Mouse (Mus musculus) forebrain, embryonic 12.5 days (tissue): ENCODE results near the gene Spopl. TPM values are rescaled to one million over a fixed set of nuclear protein-coding genes. Genes with fewer than 3 reads are reported as not detected.
"Not testable (repeated sequence)": the region's sequence is repeated elsewhere in the genome, so short reads cannot be mapped to it uniquely, and the experiment has no call there.

Experiments
- ATAC-seq: fragments of 200-750 bp; cut with Nextera tagmentation; 2 replicates; pipeline ENCODE4 v1.8.0; 2017; ENCODE audit warnings: moderate TSS enrichment; ENCODE audit not compliant: low FRiP score
- H3K27ac ChIP-seq: fragments of 300-500 bp; sonication (generic); 2 replicates; pipeline ENCODE4 v1.5.1; 2016; ENCODE audit warnings: mild to moderate bottlenecking
- H3K27me3 ChIP-seq: fragments of 300-500 bp; sonication (generic); 2 replicates; pipeline ENCODE4 v1.6.1; 2016; ENCODE audit warnings: mild to moderate bottlenecking
- H3K36me3 ChIP-seq: fragments of 300-500 bp; sonication (generic); replicated peaks from 2 replicates; pipeline ENCODE4 v1.6.1; 2016; ENCODE audit warnings: mild to moderate bottlenecking
- H3K4me1 ChIP-seq: fragments of 300-500 bp; sonication (generic); 2 replicates; pipeline ENCODE4 v1.6.1; 2016
- H3K4me2 ChIP-seq: fragments of 300-500 bp; sonication (generic); 2 replicates; pipeline ENCODE4 v1.6.1; 2016; ENCODE audit warnings: mild to moderate bottlenecking, moderate library complexity
- H3K4me3 ChIP-seq: fragments of 300-500 bp; sonication (generic); replicated peaks from 2 replicates; pipeline ENCODE4 v1.5.1; 2016; ENCODE audit warnings: mild to moderate bottlenecking
- H3K9ac ChIP-seq: fragments of 300-500 bp; sonication (generic); 2 replicates; pipeline ENCODE4 v1.6.1; 2016; ENCODE audit warnings: mild to moderate bottlenecking
- H3K9me3 ChIP-seq: fragments of 300-500 bp; sonication (generic); 2 replicates; pipeline ENCODE4 v1.6.1; 2016
- WGBS: fragments of 180-500 bp; shearing (Covaris S2); methylation state at CpG from one replicate; pipeline ENCODE4 v1.1.7; 2016; 5-methylcytosine and 5-hydroxymethylcytosine counted together
- polyA plus RNA-seq: library from polyadenylated mRNA; unstranded; fragments of >200 nt; fragmentation: Nextera tagmentation; extraction: Ambion mirVana; gene quantifications from 2 replicates; pipeline ENCODE4 v1.2.1, GENCODE M21; 2016

Gene Spopl
- 11.6 and 13.3 TPM in 2 replicates for polyA plus RNA-seq

DNA sequence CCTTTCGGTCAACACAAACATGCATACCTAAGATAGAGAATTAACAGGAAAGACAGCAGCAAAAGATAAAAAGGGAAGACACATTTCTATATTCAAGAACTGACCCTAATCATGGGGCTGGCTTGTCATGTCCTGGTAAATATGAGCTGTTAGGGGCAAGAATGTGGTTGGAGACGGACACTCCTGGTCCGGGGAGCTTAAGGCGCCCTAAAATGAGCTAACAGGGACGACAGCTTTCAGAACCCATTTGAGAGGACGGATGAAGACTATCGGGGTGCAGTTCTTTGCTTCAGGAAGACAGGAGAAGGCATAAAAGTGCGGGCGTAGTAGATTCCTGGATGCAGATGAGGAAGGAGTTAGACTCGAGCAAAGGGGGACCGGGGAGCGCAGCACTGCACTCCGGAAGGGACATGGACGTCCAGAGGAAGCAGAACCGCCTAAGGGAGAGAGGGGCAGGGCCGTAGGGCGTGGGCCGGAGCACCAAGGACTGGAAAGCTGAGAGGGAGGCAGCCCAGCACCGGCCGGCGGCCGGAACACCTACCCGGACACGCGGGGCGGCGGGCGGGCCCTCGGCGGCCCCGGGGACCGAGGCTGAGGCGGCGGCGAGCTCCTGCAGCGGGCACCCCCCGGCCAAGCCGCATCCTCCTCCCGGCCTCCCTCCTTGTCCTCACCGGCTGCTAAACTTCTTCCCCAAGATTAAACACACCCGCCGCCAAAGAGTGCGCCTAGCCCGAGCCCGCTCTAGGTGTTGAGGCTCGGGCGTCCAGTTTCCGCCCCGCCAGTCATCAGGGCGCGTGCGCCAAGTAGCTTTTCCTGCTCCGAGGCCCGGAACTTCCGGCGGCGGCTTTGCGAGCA, at the start of gene Spopl:
Spopl (minus strand) TSS at position 805 of the 855 bp plus-strand sequence.
- H3K9me3 ChIP-seq: no peaks in the 10 kb centered on the region
- H3K27ac ChIP-seq: peak within 1 kb of the TSS; percentile 66

DNA sequence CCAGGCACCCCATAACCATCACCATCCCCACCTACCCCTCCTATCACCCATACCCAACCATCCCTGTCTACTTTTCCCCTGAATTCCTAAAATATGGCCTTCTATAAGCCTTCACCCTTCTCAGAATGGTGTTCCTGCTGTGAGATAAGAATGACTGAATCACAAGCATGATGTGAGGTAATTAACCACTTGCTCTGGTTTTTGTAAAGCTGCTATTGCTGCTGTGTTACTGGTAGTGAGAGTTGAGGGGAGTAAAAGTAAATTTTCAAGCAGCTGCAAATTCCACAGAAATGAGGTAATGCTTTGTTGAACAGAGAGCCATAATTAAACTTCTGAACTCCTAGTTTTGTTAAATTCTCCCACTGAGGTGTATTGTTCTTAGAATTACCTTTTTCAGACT, 48.2 kb upstream of the Spopl start:
- no peaks in the 10 kb centered on the region for H3K36me3 ChIP-seq
- peak; percentile 36; the same call in 1 of the 2 replicates for ATAC-seq
- H3K9me3 ChIP-seq: no peaks in the 10 kb centered on the region
- no peak overlapping the region for H3K9ac ChIP-seq
- no peak overlapping the region for H3K27ac ChIP-seq
- H3K4me2 ChIP-seq: no peak overlapping the region
- H3K4me1 ChIP-seq: no peaks in the 10 kb centered on the region
- H3K4me3 ChIP-seq: no peak overlapping the region
- H3K27me3 ChIP-seq: no peaks in the 10 kb centered on the region

More for the DNA sequence above, at the start of gene Spopl:
- Histone ChIP-seq H3K4me3 (peak within 1 kb of the TSS; percentile 94), H3K4me1 (peaks cover 15% of the 10 kb centered on the region), H3K36me3 (no peaks in the 10 kb centered on the region), H3K27me3 (peaks cover 13% of the 10 kb centered on the region; the same call in 1 of the 2 replicates), H3K9ac (peak within 1 kb of the TSS; percentile 95), H3K4me2 (peak within 1 kb of the TSS; percentile 83)
- WGBS: 2% methylated on average over 51 of the region's 58 CpGs
- peak; percentile 95 for ATAC-seq

DNA sequence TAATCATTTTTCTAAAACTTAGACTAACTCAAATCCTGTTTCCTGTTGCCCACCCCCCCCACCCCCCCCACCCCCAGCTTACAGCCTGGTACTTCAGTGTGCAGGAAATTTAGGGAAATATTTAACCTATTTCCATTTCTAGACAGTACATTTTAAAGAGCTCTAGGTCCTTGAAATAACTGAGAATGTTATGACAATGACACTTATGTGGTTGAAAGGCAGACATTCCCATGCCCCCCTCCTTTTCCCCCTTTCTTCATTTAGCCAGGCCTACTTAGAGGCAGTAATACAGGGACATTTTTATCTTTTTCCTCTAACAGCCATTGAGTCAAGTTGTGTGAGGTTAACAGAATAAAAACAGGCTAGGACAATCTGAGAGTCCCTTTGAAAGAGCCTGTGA, 46.1 kb upstream of the Spopl start:
- H3K27me3 ChIP-seq: no peaks in the 10 kb centered on the region
- no peak overlapping the region for H3K27ac ChIP-seq
- H3K9me3 ChIP-seq: no peaks in the 10 kb centered on the region
- no peak overlapping the region for H3K4me2 ChIP-seq
- ATAC-seq: no peak
- H3K36me3 ChIP-seq: no peaks in the 10 kb centered on the region
- no peaks in the 10 kb centered on the region for H3K4me1 ChIP-seq
- no peak overlapping the region for H3K9ac ChIP-seq
- no peak overlapping the region for H3K4me3 ChIP-seq

DNA sequence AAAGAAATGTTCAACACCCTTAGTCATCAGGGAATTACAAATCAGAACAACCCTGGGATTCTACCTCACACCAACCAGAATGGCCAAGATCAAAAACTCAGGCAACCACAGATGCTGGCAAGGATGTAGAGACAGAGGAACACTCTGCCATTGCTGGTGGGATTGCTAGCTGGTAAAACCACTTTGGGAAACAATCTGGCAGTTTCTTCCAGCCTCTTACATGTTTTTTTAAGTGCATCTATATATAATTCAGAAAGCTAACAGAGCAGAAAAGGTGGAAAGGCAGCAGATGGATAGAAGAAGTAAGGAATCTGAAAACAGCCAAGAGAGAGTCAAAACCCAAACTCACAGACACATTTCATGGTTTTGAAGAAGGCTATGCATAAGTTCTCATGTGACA, 33.5 kb upstream of the Spopl start:
- H3K4me1 ChIP-seq: no peaks in the 10 kb centered on the region
- no peaks in the 10 kb centered on the region for H3K9me3 ChIP-seq
- ATAC-seq: no peak
- no peak overlapping the region for H3K4me2 ChIP-seq
- H3K4me3 ChIP-seq: no peak overlapping the region
- no peak overlapping the region for H3K9ac ChIP-seq
- H3K27ac ChIP-seq: no peak overlapping the region
- no peaks in the 10 kb centered on the region for H3K36me3 ChIP-seq
- H3K27me3 ChIP-seq: no peaks in the 10 kb centered on the region

DNA sequence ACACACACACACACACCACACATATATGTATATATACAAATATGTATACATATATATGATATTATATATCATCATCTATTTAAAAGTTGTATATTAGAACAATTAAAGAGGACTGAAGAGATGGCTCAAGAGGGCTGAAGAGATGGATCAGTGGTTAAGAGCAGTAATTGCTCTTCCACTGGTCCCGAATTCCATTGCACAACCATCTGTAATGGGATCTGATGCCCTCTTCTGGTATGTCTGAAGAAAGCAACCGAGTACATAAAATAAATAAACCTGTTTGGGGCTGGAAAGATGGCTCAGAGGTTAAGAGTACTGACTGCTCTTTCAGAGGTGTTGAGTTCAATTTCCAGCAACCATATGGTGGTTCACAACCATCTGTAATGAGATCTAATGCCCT, 16.9 kb upstream of the Spopl start:
- Histone ChIP-seq H3K4me3 (no peak overlapping the region), H3K9ac (no peak overlapping the region), H3K9me3 (no peaks in the 10 kb centered on the region), H3K36me3 (no peaks in the 10 kb centered on the region), H3K27ac (no peak overlapping the region), H3K4me2 (no peak overlapping the region), H3K4me1 (no peaks in the 10 kb centered on the region), H3K27me3 (no peaks in the 10 kb centered on the region)
- 37% methylated on average over 2 of the region's 2 CpGs for WGBS
- no peak for ATAC-seq

DNA sequence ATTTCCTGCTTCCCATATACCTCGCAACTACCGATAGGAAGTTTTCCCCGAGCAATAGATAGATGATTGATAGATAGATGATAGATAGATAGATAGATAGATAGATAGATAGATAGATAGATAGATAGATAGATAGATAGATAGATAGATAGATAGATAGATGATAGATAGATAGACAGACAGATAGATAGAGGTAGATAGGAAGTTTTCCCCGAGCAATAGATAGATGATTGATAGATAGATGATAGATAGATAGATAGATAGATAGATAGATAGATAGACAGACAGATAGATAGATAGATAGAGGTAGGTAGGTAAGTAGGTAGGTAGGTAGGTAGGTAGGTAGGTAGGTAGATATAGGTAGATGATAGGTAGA, 239 bp upstream of the Spopl start:
- H3K4me1 ChIP-seq: peaks cover 15% of the 10 kb centered on the region
- H3K9ac ChIP-seq: peak overlapping the region; percentile 95
- not testable (repeated sequence) for H3K36me3 ChIP-seq, H3K27ac ChIP-seq, H3K9me3 ChIP-seq
- WGBS: 23% methylated on average over 4 of the region's 4 CpGs
- peaks cover 13% of the 10 kb centered on the region; the same call in 1 of the 2 replicates for H3K27me3 ChIP-seq
- peak overlapping the region; percentile 83 for H3K4me2 ChIP-seq
- H3K4me3 ChIP-seq: peak overlapping the region; percentile 94
- 0 out of 2 replicates have a peak, but pooled peaks have one; percentile 32 for ATAC-seq

DNA sequence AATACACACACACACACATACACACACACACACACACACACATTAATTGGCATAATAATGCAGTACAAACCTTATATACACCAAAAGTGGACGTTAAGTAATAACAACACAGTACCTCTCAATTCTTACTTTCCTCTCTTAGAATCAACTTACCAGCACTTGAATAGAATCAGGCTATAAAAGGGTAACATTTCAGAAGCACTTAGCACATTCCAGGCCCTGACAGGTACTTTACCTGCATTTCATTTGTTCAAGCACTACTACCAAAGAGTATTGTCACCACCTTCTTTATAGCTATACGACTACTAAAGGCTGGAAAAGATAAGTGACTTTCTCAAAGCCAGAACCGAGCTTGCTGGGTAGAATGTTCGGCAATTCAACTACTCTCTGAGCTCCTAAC, 1.3 kb downstream of the Spopl start:
- H3K4me1 ChIP-seq: peaks cover 15% of the 10 kb centered on the region
- H3K27me3 ChIP-seq: peaks cover 13% of the 10 kb centered on the region; the same call in 1 of the 2 replicates
- no peaks in the 10 kb centered on the region for H3K36me3 ChIP-seq
- H3K9ac ChIP-seq: no peak overlapping the region
- H3K27ac ChIP-seq: no peak overlapping the region
- H3K4me2 ChIP-seq: peak overlapping the region; percentile 83
- no peaks in the 10 kb centered on the region for H3K9me3 ChIP-seq
- 88% methylated on average over 4 of the region's 4 CpGs for WGBS
- peak overlapping the region; percentile 94 for H3K4me3 ChIP-seq
- ATAC-seq: no peak

DNA sequence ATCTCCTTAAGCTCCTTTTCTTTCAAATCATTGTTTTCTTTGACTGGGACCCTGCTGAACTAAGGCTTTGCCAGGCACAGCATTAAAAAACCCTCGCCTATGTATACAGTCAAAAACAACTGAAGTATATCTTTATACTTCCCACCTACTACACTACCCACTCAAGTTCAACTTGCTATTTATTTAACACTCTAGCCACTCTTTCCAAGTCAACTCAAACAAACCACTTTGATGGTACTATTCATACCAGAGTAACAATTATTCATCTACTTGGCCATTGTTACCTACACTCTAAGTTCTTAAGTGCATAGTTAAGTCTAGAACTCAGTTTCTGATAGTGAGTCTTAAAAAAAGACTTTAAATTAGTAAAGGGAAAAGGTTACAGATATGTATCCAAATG, 3.1 kb downstream of the Spopl start:
- H3K9me3 ChIP-seq: no peaks in the 10 kb centered on the region
- H3K27ac ChIP-seq: no peak overlapping the region
- H3K9ac ChIP-seq: no peak overlapping the region
- no peak overlapping the region for H3K4me2 ChIP-seq
- 94% methylated on average over 1 of the region's 1 CpGs for WGBS
- no peak for ATAC-seq
- peaks cover 8% of the 10 kb centered on the region; the same call in 1 of the 2 replicates for H3K27me3 ChIP-seq
- H3K4me1 ChIP-seq: peaks cover 15% of the 10 kb centered on the region
- H3K4me3 ChIP-seq: no peak overlapping the region
- H3K36me3 ChIP-seq: no peaks in the 10 kb centered on the region

DNA sequence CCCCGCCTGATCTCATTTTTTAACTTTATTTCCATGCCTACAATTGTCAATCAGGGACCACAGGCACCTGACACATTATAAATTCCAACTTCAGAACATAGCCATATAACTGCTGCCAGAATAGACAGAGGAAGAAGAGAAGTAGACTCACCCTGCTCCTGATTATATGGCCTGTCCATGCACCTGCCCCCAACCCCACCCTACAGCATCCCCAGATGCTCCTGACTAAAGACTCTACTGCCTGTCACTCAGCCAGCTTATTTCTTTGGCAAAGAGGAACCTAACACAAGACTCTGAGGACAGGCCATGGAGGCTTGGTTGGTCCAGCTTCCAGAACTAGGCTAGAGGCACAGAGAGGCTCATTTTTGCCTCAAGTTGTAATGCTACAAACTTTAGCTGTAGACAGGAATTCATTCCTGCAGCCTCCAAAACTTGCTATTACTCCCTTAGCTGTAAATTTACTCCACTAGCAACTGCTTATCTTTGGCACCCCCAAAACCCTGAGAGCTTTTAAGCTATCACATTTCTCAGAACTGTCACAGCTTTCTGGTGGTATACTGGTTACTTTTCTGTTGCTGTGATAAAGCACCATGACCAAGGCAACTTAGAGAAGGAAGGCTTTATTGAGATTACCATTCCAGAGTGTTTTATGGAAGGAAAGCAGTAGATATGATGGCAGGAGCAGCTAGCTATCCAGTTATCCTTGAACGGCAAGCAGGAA, 6.7 kb downstream of the Spopl start:
- no peak overlapping the region for H3K27ac ChIP-seq
- H3K4me1 ChIP-seq: peaks cover 4% of the 10 kb centered on the region
- no peaks in the 10 kb centered on the region for H3K36me3 ChIP-seq
- H3K9ac ChIP-seq: no peak overlapping the region
- no peak overlapping the region for H3K4me3 ChIP-seq
- ATAC-seq: no peak
- 98% methylated on average over 2 of the region's 2 CpGs for WGBS
- no peaks in the 10 kb centered on the region for H3K9me3 ChIP-seq
- no peaks in the 10 kb centered on the region for H3K27me3 ChIP-seq
- no peak overlapping the region for H3K4me2 ChIP-seq

DNA sequence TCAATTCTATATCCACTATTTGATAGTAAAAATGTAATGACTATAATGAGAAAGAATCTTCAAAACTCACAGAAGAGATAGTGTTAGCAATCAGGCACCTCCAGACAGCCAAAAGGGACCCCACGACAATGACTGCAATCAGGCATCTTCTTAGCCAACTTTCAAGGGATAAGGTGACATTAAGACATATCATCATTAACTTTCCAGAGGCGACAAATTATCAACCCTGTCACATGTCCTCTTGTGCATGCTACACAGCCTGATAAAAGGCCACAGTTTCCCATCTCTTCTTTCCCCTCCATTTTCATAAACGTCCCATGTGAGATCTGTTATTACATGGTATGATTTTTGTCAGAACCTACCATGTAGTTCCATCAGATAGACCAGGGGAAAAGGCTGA, 9.0 kb downstream of the Spopl start:
- Histone ChIP-seq H3K27me3 (no peaks in the 10 kb centered on the region), H3K4me2 (no peak overlapping the region), H3K9ac (no peak overlapping the region), H3K9me3 (no peaks in the 10 kb centered on the region), H3K27ac (no peak overlapping the region), H3K4me3 (no peak overlapping the region), H3K36me3 (no peaks in the 10 kb centered on the region), H3K4me1 (no peaks in the 10 kb centered on the region)
- no peak for ATAC-seq
- WGBS: 92% methylated on average over 3 of the region's 3 CpGs

DNA sequence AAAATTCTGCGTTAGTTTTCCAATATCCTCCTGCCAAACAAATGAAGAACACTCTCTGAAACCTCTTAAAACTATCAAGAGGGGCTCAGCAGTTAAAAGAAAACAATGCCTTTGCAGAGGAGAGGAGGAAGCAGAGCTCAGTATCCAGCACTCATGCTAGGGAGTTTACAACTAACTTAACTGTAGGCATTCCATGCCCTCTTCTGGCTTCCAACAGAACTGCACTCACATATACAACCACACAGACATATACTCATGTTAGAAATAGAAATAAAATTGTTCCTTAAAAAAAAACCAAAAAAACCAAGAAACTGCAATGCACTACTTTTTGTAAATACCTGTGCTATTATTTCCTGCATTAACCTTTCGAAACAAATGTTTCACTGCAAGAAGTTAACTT, 12.7 kb downstream of the Spopl start:
- Histone ChIP-seq H3K27me3 (no peaks in the 10 kb centered on the region), H3K27ac (no peak overlapping the region), H3K4me3 (no peak overlapping the region), H3K4me1 (no peaks in the 10 kb centered on the region), H3K9ac (no peak overlapping the region), H3K36me3 (no peaks in the 10 kb centered on the region), H3K9me3 (no peaks in the 10 kb centered on the region), H3K4me2 (no peak overlapping the region)
- ATAC-seq: no peak
- 91% methylated on average over 2 of the region's 2 CpGs for WGBS

DNA sequence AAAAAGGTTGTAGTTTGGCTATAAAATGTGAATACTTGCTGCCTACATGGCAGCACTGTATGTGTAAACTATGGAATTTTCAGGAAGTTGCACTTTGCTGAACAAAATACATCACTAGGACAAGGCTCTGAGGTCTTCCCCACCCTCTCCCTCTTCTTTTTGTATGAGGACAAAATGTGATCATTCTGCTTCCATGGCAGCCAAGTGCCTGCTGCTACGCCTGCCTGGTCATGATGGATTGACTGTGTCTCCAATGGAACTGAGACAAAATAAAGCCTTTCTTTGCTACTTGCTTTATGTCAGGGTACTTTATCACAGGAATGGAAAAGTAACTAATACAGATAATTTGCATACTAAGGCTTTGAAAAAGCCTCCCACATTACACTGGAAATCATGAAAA, 20.7 kb downstream of the Spopl start:
- H3K4me1 ChIP-seq: no peaks in the 10 kb centered on the region
- H3K4me3 ChIP-seq: no peak overlapping the region
- 86% methylated on average over 1 of the region's 1 CpGs for WGBS
- H3K9ac ChIP-seq: no peak overlapping the region
- ATAC-seq: no peak
- no peaks in the 10 kb centered on the region for H3K9me3 ChIP-seq
- H3K27me3 ChIP-seq: no peaks in the 10 kb centered on the region
- H3K4me2 ChIP-seq: no peak overlapping the region
- H3K27ac ChIP-seq: no peak overlapping the region
- no peaks in the 10 kb centered on the region for H3K36me3 ChIP-seq

DNA sequence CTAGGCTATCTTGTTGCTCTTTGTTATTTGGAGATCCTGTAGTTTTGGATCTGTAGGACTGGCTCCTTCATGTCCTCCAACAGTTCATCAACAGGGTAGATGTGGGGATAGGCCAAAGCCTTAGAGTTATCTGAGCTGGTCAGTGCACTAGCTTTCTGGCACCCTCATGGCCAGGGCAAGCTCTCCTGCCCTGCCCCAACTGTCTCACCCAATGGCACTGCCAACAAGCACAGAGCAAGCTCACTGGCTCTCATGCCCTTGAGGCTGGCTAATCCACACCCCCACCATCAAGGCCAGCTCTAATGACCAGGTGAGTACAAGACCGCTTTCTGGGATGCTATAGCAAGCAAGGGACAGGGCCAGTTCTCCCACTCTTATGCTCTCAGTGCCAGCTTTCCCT, 24.7 kb downstream of the Spopl start:
- Histone ChIP-seq H3K27ac (no peak overlapping the region), H3K27me3 (no peaks in the 10 kb centered on the region), H3K4me2 (no peak overlapping the region), H3K9me3 (no peaks in the 10 kb centered on the region), H3K4me1 (no peaks in the 10 kb centered on the region), H3K4me3 (no peak overlapping the region), H3K36me3 (no peaks in the 10 kb centered on the region), H3K9ac (no peak overlapping the region)
- 97% methylated on average over 1 of the region's 1 CpGs for WGBS
- no peak for ATAC-seq
